Mouse (Mus musculus) C2C12 (cell line): ENCODE measurements around the gene Phf21b. TPM values are rescaled to one million over a fixed set of nuclear protein-coding genes. Genes with fewer than 3 reads are reported as not detected.

Experiments used
- H3K27me3 ChIP-seq: one replicate; pipeline ENCODE4 v1.6.1; 2011; ENCODE audit not compliant: control insufficient read depth, insufficient read depth, insufficient read length
- H3K36me3 ChIP-seq: one replicate; pipeline ENCODE4 v1.6.1; 2011; ENCODE audit not compliant: control insufficient read depth, insufficient read depth
- H3K4me3 ChIP-seq: one replicate; pipeline ENCODE4 v1.5.1; 2011; ENCODE audit warnings: mild to moderate bottlenecking, control low read depth; ENCODE audit not compliant: poor library complexity, insufficient read depth, severe bottlenecking
- H3K79me2 ChIP-seq: one replicate; pipeline ENCODE4 v1.6.1; 2011; ENCODE audit not compliant: control insufficient read depth, insufficient read depth
- H3K79me3 ChIP-seq: one replicate; pipeline ENCODE4 v1.6.1; 2011; ENCODE audit warnings: low read depth, control low read depth
- H3ac ChIP-seq: one replicate; pipeline ENCODE3; 2011; ENCODE audit warnings: low read depth; ENCODE audit not compliant: control insufficient read depth, insufficient read length
- CEBPB ChIP-seq: IDR thresholded peaks from one replicate; pipeline ENCODE4 v1.6.1; 2011; ENCODE audit warnings: low read depth, mild to moderate bottlenecking, control low read depth, moderate library complexity
- CTCF ChIP-seq: IDR thresholded peaks from one replicate; pipeline ENCODE4 v1.5.1; 2011; ENCODE audit not compliant: control insufficient read depth, insufficient read depth, insufficient read length
- FOSL1 ChIP-seq: IDR thresholded peaks from one replicate; pipeline ENCODE4 v1.8.0; 2011; ENCODE audit warnings: mild to moderate bottlenecking, low read length; ENCODE audit not compliant: poor library complexity, insufficient read depth, severe bottlenecking
- MAX ChIP-seq: IDR thresholded peaks from one replicate; pipeline ENCODE4 v1.6.1; 2011; ENCODE audit warnings: mild to moderate bottlenecking, control low read depth
- MYOD1 ChIP-seq: IDR thresholded peaks from one replicate; pipeline ENCODE4 v1.6.1; 2011; ENCODE audit warnings: low read depth; ENCODE audit not compliant: control insufficient read depth, insufficient read length
- MYOG ChIP-seq: IDR thresholded peaks from one replicate; pipeline ENCODE4 v1.6.1; 2011; ENCODE audit not compliant: control insufficient read depth, insufficient read length; ENCODE audit errors: extremely low read depth
- USF1 ChIP-seq: IDR thresholded peaks from one replicate; pipeline ENCODE4 v1.6.1; 2011; ENCODE audit warnings: low read depth, mild to moderate bottlenecking, control low read depth, moderate library complexity
- polyA plus RNA-seq: library from polyadenylated mRNA; unstranded; fragments of >200 nt; fragmentation: generic; extraction: Trizol; gene quantifications from one replicate; pipeline ENCODE4 v1.2.1, GENCODE M21; 2012; ENCODE audit warnings: missing spikeins

Gene Phf21b
- polyA plus RNA-seq, 1 experiment, result 0.26 TPM

DNA sequence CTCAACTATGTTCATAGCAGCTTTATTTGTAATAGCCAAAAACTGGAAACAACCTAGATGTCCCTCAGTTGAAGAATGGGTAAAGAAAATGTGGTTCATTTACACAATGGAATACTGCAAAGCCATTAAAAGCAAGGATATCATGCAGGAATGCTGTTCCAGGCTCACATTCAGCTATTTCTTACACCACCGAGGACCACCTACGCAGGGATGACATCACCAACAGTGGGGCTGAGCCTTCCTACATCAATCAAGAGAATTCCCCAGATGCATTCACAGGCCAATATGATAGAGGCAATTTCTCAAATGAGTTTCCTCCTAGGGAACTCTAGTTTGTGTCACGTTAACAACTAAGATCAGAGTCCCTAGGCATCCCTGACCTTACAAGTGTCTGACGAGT is 32.8 kb downstream of the Phf21b start:
- H3K79me3 ChIP-seq, result no peaks in the 10 kb centered on the region
- H3K4me3 ChIP-seq, result no peak overlapping the region
- peaks cover 16% of the 10 kb centered on the region for H3K27me3 ChIP-seq
- no peak overlapping the region for H3ac ChIP-seq
- H3K79me2 ChIP-seq, result no peaks in the 10 kb centered on the region
- H3K36me3 ChIP-seq, result no peaks in the 10 kb centered on the region
- TF ChIP-seq MYOG (no peak), CEBPB (no peak), MYOD1 (no peak), MAX (no peak), CTCF (no peak), USF1 (no peak), FOSL1 (no peak)

- Histone ChIP-seq H3K36me3 (no peaks in the 10 kb centered on the region), H3K4me3 (no peak overlapping the region), H3ac (no peak overlapping the region), H3K79me2 (no peaks in the 10 kb centered on the region), H3K79me3 (no peaks in the 10 kb centered on the region), H3K27me3 (peaks cover 25% of the 10 kb centered on the region)
- no peak for TF ChIP-seq CEBPB
- no peak for TF ChIP-seq MYOG
- TF ChIP-seq MYOD1, result no peak
- no peak for TF ChIP-seq MAX
- TF ChIP-seq FOSL1, result no peak
- no peak for TF ChIP-seq CTCF
- no peak for TF ChIP-seq USF1
Observed at GRCm38 (mm10) chr15:84820811-84821210, 35.0 kb downstream of the Phf21b start.

GRCm38 (mm10) chr15:84818284-84818683 is 37.6 kb downstream of the Phf21b start:
- H3ac ChIP-seq, result no peak overlapping the region
- no peaks in the 10 kb centered on the region for H3K79me3 ChIP-seq
- TF ChIP-seq MYOD1 (no peak), CEBPB (no peak), USF1 (no peak), MAX (no peak), FOSL1 (no peak), CTCF (no peak), MYOG (no peak)
- no peaks in the 10 kb centered on the region for H3K79me2 ChIP-seq
- H3K27me3 ChIP-seq, result peaks cover 35% of the 10 kb centered on the region
- no peak overlapping the region for H3K4me3 ChIP-seq
- no peaks in the 10 kb centered on the region for H3K36me3 ChIP-seq

- Histone ChIP-seq H3K27me3 (peaks cover 36% of the 10 kb centered on the region), H3K79me2 (no peaks in the 10 kb centered on the region), H3ac (no peak overlapping the region), H3K4me3 (no peak overlapping the region), H3K36me3 (no peaks in the 10 kb centered on the region), H3K79me3 (no peaks in the 10 kb centered on the region)
- TF ChIP-seq MYOD1 (no peak), CEBPB (no peak), MAX (no peak), FOSL1 (no peak), MYOG (no peak), USF1 (no peak), CTCF (no peak)
Observed at GRCm38 (mm10) chr15:84817589-84817988, 38.3 kb downstream of the Phf21b start.

DNA sequence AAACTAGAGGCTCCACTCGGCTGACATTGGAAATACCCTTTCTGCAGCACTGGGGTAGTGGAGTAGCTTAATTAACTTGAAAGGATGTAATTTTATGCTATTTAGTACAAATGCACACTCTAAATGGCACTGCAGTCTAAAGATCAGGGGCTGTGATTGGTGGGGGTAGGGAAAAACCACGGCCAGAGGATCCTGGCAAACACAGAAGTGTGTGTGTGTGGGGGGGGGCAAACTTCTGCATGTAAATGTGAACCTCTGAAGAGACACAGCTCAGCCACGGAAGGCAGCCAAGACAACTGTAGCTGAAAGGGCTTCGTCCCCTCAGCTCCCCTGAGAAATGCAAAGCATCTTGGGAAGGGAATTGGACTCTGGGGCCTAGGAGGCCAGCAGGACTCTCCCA is 40.7 kb downstream of the Phf21b start:
- TF ChIP-seq MYOD1 (no peak), MYOG (no peak), MAX (no peak), FOSL1 (no peak), CEBPB (no peak), USF1 (no peak), CTCF (no peak)
- H3K79me3 ChIP-seq, result no peaks in the 10 kb centered on the region
- H3K27me3 ChIP-seq, result peaks cover 53% of the 10 kb centered on the region
- no peak overlapping the region for H3K4me3 ChIP-seq
- no peaks in the 10 kb centered on the region for H3K36me3 ChIP-seq
- no peaks in the 10 kb centered on the region for H3K79me2 ChIP-seq
- H3ac ChIP-seq, result no peak overlapping the region

DNA sequence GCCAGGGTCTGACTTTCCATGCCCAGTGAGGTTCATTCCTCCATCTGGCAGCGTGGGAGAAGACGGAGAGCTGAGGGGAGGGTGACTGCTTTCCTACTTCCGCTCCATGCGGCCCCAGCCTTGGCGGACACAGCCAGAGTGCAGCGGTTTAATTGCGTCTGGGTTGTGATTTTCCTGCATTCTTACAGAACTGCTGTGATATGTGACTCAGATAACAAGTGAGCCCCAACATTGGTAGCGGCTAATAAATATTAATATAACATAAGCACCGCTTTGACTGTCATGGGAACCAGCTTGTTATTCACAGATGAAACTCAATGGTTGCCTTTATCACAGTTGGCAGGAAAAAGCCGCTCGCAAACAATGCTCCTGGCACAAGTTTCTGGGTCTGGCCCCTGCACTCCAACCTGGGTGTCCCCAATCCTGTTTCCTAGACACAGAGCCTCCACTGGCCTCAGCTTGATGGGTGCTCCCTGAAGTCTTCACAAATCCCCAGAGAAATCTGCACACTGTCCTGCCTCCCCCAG is 43.0 kb downstream of the Phf21b start:
- TF ChIP-seq MYOD1 (no peak), USF1 (no peak), MAX (no peak), MYOG (no peak), CEBPB (no peak), CTCF (no peak), FOSL1 (no peak)
- Histone ChIP-seq H3K4me3 (no peak overlapping the region), H3K79me2 (no peaks in the 10 kb centered on the region), H3K27me3 (peaks cover 53% of the 10 kb centered on the region), H3K79me3 (no peaks in the 10 kb centered on the region), H3K36me3 (no peaks in the 10 kb centered on the region), H3ac (no peak overlapping the region)
